Mouse (Mus musculus) adrenal gland, adult 10 weeks (tissue): ENCODE results near the gene Ccdc51. TPM values are rescaled to one million over a fixed set of nuclear protein-coding genes. Genes with fewer than 3 reads are reported as not detected.

Experiments used
- polyA plus RNA-seq: library from polyadenylated mRNA; stranded (reverse); fragments of 350-450 nt; fragmentation: Illumina TruSeq; extraction: RNeasy Lipid Tissue Mini Kit (QIAGEN cat#74804); gene quantifications from one replicate; pipeline ENCODE4 v1.2.3, GENCODE M21; 2014; ENCODE audit warnings: low read depth, low replicate concordance

Ccdc51 gene
- 1.5 TPM for polyA plus RNA-seq

GRCm38 (mm10) chr9:109082124-109082800, at the start of gene Ccdc51, which contains the start of gene Tma7:
Gene Ccdc51 (plus strand): TSS chr9:109082493.
Gene Tma7 (minus strand): TSS chr9:109082587.

GRCm38 (mm10) chr9:109038086-109038895, 44.0 kb upstream of the Ccdc51 start, which contains the start of gene Shisa5:
Gene Shisa5 (plus strand): TSS chr9:109038565.

DNA sequence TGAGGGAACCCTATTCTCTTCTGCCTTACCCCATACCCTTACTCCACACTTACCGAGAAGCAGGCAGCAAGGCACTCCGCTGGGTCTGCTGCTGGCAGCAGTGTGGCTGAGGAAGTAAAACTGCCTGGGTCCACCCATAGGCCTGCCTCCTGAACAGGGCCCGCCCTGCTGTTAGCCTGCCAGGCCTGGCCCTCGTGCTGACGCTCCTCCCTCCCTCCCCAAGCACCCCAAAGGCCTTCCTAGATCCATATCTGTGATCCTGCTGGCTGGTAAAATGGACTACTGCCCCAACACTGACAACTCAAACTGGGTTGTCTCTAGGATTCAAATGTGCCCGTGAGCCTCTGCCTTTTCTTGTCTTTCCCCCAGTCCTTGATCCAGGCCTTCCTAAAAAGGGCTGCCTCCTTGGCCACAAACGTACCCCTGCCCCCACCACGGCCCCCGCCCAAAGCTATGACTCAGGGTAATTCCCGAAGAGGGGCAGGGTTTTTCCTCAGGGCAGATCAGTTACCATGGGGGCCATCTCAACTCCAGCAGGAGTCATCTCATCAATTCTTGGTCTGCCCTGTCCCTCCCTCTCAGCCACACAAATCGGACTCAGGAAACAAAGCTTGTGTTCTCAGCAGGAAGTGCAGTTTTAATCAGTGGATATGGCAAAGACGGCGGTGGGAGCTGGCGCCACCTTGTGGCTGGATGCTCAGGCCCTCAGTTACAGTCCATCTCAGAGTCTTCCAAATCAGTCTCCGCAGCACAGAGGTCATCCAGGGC, 23.0 kb upstream of the Ccdc51 start, which contains the start of gene Trex1:
Gene Trex1 (minus strand): TSS at position 599 of the 768 bp plus-strand sequence.

GRCm38 (mm10) chr9:109073661-109074573, 8.4 kb upstream of the Ccdc51 start, which contains the start of gene Atrip:
Gene Atrip (minus strand): TSS chr9:109074124.

DNA sequence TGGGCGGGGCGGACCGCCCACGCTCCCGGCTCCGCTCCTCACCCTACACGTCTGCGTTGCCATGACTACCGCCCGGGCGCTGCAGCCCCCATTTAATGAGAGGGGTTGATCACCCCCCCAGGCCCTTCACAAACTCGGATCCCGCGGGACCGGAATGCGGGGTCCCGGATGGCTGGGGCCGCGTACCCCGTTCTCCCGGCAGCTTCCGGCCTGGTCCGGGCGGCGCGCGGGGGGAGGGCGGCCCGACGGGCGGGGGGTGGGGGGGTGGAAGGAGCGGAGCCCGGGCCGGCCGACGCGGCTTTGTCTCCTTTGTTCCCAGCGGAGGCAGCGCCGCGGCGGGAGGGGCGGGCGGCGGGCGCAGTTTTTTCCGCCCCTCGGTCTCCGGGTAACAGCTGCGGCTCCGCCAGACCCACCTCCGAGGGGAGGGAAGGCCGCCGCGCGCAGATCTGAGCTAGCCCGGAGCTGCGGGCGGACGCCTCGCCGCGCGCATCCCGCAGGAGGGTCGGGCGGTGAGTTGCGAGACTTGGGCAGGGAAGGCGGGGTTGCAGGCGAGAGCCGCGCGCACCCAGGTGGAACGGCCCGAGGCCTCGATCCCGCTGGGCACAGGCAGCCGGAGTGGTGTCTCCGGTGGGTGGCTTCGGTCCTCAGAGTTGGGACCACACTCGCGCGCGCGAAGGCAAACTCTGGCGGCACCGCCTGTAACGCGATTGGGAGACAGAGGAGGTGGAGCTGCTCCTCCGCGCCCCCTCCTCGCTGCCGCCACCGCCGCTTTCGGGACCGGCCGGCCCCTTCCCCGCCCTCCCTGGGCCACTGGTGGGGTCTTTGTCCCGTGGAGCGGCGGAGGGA, 13.1 kb downstream of the Ccdc51 start, which contains the start of gene Plxnb1:
Gene Plxnb1 (plus strand): TSS at position 253 of the 846 bp plus-strand sequence.

Other genes starting within 250 kb of the Ccdc51 start
- not detected for gene Slc26a6, start 229.2 kb upstream of the Ccdc51 start, polyA plus RNA-seq
- not detected for gene Tmem89, start 167.9 kb upstream of the Ccdc51 start, polyA plus RNA-seq
- gene Uqcrc1, start 145.9 kb upstream of the Ccdc51 start, polyA plus RNA-seq = 50.7 TPM
- gene Col7a1, start 128.9 kb upstream of the Ccdc51 start, polyA plus RNA-seq = 0.70 TPM
- 0.52 TPM for gene Ucn2, start 96.5 kb upstream of the Ccdc51 start, polyA plus RNA-seq
- gene Pfkfb4, start 90.7 kb upstream of the Ccdc51 start, polyA plus RNA-seq = 1.0 TPM
- 32.3 TPM for gene Shisa5, start 43.9 kb upstream of the Ccdc51 start, polyA plus RNA-seq
- not detected for gene Trex1, start 22.8 kb upstream of the Ccdc51 start, polyA plus RNA-seq
- gene Atrip, start 8.4 kb upstream of the Ccdc51 start, polyA plus RNA-seq = 12.2 TPM
- 717 TPM for gene Tma7, start 94 bp downstream of the Ccdc51 start, polyA plus RNA-seq
- 5.8 TPM for gene Plxnb1, start 12.9 kb downstream of the Ccdc51 start, polyA plus RNA-seq
- gene Fbxw21, start 79.5 kb downstream of the Ccdc51 start, polyA plus RNA-seq = not detected
- not detected for gene Fbxw13, start 113.5 kb downstream of the Ccdc51 start, polyA plus RNA-seq
- gene Fbxw20, start 152.3 kb downstream of the Ccdc51 start, polyA plus RNA-seq = not detected
- not detected for gene Fbxw14, start 205.2 kb downstream of the Ccdc51 start, polyA plus RNA-seq